Mouse (Mus musculus): ENCODE data around the gene Uhrf1. TPM values are rescaled to one million over a fixed set of nuclear protein-coding genes. Genes with fewer than 3 reads are reported as not detected.

Gene Uhrf1
- total RNA-seq, 2 experiments from 2014 or later, result 21.6 to 23.3 TPM

DNA sequence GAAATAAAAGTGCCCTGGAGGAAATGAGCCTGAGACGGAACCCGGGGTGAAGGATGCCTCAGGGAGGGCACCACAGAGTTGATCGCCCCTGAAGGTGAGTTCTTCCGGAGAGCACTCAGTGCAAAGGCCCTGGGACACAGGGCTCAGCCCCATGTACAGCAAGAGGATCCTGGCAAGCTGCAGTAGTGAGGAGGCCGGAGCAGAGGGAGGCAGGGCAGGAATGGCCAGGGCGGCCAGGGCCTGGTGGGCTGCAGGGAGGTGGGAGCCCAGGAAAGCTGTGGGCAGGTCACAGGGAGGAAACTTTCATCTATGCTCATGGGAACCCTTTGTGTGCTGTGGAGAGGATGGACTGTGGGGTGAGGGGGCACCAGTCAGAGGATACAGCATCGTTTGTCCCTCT is 29.6 kb upstream of the Uhrf1 start:
- intact Hi-C loops (cut with DNase I), result no loop called here
- DNase-seq, result peak in 1 of 2 experiments; percentile 4

DNA sequence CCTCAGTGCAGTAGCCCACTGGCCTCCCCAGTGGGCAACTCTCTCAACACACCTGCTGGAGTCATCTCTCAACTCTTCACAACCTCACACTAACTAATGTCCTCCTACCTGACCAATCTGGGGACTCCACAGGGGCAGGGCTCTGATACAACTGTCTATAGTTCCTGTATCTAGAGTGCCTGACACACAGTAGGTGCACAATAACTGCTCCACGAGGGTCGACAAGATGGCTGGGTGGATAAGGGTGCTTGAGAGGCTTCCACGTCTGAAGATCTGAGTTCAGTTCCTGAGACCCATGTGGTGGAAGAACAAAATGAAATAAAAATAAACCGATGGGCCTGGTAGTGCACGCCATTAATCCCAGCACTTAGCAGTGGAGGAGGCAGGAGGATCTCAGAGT is 29.1 kb upstream of the Uhrf1 start:
- peak in 1 of 2 experiments; percentile 5 for DNase-seq

DNA sequence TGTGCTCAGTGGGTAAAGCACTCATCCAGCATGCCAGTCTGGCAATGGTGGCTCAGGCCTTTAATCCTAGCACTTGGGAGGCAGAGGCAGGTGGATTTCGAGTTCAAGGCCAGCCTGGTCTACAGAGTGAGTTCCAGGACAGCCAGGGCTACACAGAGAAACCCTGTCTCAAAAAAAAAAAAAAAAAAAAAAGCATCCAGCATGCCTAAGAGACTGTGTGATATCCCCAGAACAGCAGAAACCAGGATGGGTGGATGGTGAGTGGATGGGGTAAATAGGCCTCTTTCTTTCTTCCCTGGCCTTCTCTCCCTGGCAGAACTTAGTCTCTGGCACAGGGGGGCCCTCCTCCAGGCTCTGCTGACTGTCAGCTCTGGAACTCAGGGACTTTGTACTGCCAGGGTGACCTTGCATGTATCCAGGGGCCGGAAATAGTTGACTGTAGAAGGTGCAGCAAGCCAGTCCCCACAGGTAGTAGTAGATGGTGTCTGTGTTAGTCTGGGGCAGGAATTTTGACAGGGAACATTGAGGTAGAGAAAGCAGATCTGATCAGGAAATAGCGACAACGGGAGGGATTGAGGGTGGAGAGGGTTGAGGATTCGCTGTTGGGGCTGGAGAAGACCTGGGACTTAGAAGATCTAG is 27.2 kb upstream of the Uhrf1 start:
- intact Hi-C loops (cut with DNase I), result loop anchor here (2.0 kb wide), 1 partner anchor 19 kb away; the partner anchor contains the start of gene Fem1a
- peak; percentile 60 to 67 for DNase-seq

More for the DNA sequence above, 29.1 kb upstream of the Uhrf1 start:
- intact Hi-C loops (cut with DNase I), result no loop called here

DNA sequence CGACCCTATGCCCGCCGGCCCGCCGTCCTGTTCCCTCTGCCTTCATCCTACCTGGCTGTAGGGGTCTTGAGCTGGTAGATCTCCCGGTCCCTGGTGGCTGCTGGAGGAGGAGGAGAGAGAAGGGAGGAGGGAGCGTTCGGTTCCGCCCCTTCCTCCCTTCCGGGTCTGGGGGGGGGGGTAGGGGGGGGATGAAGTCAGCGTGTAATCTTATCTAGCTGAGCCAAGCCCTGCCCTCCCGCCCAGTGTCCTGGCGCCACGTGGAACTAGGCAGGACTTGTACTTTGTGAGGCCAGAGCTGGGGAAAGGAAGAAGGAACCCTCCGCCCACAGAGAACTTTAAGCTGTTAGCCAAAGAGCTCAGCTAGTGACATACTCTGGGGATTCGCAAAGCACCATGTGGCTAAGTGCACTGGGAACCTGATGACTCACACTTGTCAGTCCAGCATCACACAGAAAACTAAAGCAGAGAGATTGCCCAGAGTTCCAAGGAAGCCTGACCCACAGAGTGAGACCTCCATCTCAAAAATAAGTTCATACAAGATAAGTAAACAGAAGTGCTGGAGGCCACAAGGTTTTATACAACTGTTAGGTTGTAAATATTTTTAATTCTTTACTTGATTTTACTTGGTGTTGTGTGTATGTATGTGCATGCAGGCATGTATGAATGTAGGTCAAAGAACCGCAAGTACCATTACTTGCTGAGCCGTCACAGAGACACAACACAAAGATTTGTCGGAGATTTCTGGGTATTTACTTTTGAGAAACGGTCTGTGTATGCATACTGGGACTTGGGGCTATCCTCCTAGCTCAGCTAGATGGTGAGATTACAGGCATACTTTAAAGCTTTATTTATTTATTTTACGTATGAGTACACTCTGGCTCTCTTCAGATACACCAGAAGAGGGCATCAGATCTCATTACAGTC is 26.2 kb upstream of the Uhrf1 start, which contains the start of gene Ticam1:
Ticam1 (minus strand) TSS at position 144 of the 924 bp plus-strand sequence.
- intact Hi-C loops (cut with DNase I), result loop anchor here (1.0 to 2.0 kb wide), 2 partner anchors 13 to 20 kb away; partner anchors contain the start of gene Fem1a
- DNase-seq, result peak; percentile 94 to 95

DNA sequence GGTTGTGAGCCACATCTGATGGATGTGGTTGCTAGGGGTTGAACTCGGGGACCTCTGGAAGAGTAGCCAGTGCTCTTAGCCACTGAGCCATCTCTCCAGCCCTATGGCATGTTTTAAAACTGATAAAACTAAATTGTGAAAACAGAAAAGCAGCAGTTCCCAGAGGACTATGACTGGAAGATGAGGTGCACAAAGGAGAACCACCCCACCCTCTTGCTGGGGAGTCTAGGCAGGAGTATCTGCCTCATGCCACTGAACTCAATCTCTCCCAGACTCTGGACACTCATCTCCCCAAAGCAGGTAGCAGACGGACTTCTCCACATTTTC is 25.6 kb upstream of the Uhrf1 start:
- intact Hi-C loops (cut with DNase I), result loop anchor here (1.0 to 2.0 kb wide), 2 partner anchors 13 to 21 kb away; partner anchors contain the start of gene Fem1a
- DNase-seq, result no peak

DNA sequence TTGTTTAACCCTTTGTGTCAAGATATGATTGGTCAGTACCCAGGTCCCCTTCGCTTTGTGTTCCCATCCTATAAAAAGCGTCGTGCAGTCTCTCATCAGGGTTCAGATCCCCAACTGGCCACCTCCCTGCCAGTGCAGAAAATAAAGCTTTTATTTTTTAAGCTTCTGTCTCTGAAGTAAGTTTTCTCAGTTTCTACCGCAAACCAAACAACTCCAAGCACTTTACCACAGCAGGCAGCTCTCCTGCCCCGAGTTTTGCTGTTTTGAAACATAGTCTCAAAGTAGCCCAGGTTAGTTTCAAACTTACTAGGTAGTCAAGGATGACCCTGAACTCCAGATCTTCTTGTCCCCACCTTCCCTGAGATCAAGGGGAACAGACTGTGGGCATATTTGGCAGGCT is 24.8 kb upstream of the Uhrf1 start:
- no peak for DNase-seq
- intact Hi-C loops (cut with DNase I), result no loop called here

DNA sequence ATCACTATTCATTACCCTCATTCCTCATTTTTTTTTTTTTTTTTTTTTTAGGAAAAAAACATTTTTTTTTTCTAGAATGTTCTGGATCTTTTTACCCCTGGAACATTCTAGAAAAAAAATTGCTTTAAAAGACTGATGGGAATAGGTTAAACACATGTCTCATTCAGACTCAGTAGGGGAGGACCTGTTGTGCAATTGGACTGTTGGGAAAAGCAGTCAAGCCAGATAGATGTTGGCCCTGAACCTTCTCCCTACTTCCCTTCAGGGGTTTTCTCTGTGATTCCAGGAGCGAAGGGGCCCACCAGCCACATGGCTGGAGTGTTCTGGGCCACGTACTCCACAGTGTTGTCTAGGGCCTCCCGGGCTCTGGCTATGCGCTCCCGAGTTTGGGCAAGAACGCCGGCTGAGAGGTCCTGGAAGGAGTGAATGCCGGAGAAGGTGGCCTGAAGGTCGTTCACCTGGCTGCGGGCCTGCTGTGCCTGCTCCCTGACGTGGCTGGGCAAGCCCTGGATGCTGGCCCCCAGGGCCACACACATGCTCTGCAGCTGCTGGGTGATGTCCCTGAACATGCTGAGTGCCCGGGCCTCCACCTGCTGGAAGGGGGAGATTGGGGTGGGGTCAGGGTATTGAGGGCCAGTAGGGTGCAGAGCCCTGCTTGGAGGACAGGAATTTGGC is 23.5 kb upstream of the Uhrf1 start:
- DNase-seq, result peak; percentile 72 to 80
- intact Hi-C loops (cut with DNase I), result no loop called here

DNA sequence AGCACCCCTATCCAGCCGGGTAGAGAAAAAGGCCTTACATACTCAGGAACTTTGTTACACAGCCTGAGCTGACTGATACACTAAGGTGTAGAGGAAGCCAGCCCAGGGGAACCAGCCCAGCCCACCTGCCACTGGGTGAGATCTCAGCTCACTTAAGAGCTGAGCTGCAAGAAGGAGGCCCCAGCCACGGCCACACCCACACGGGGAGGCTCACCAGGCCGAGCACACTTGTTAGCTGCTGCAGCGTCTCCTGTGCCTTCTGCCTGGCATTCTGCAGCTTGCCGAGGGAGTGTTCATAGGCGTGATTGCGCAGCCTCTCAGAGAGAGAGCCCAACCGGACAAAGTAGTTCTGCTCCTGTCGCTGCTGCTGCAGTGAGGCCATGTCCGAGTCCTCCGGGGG is 21.9 kb upstream of the Uhrf1 start:
- no peak for DNase-seq
- intact Hi-C loops (cut with DNase I), result no loop called here

DNA sequence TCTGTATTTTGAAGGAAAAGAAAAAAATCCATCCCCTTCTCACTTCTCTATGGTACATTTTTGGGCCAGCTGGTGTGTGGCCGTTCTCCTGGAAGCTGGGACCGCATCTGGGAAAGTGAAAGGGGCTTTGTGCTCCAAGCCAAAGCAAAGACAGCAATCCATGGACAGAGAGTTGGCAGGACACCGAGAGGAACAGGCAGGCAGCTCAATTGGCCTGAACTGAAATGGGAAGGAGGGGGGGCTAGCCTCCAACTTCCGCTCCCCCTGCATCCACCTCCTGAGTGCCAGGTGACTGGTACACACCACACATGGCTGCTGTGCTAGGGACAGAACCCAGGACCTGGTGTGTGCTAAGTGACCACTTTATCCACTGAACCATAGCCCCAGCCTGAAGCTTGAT is 20.3 kb upstream of the Uhrf1 start:
- intact Hi-C loops (cut with DNase I), result no loop called here
- DNase-seq, result no peak

DNA sequence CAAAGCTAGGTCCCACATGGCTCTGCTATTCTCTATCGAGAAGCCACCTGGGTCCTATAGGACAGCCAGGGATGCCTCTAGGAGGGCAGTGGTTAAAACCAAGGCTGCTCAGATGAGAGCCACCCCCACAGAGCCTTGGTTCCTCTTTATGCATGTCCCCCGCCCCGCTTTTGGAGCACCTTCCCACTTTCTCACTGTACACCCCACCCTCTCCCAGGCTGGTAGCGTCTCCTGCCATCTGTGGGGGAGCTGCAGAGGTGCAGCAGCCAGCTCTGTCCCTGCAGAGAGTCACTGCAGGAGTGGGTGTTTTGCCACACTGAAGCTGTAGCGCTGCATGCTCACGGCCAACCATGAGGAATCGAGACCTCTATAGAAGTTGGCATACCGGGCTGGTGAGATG is 19.8 kb upstream of the Uhrf1 start:
- intact Hi-C loops (cut with DNase I), result no loop called here
- no peak for DNase-seq

DNA sequence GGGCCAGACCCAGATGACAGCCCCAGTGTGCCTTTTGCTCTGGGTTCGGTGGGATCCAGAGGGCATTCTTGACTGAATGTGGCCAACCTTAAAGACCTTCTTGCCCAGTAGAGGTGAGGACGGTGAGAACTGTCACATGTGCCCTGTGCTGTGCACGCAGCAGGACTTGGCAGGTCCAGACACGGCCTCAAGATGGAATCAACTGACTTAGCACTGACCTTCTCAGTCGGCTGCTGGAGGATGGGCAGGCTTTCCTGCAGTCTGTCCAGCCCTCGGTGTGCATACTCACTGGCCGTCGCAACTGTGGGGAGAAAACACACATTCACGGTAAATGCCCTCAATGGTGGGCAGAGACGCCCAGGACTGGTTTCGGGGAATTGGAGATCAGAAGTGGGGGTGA is 17.1 kb upstream of the Uhrf1 start:
- no peak for DNase-seq
- intact Hi-C loops (cut with DNase I), result no loop called here

DNA sequence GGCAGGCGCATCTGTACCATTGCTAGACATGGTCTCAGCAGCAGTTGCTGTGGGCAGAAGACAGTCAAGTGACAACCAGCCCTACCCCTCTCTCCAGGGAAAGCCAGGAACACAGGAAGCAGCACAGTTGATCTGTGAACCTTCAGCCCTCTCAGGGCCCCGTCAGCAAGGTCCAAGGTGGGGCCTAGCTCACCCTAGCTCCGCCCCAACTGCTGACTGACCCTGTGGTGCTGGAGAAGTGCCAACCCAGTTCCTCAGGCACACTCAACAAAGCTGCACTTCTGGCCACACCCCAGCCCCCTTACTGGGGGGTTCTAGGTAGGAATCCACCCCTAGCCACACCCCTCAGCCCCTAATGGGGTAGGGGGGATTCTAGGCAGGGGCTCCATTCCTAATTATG is 15.3 kb upstream of the Uhrf1 start:
- intact Hi-C loops (cut with DNase I), result no loop called here
- DNase-seq, result peak; percentile 58 to 60

DNA sequence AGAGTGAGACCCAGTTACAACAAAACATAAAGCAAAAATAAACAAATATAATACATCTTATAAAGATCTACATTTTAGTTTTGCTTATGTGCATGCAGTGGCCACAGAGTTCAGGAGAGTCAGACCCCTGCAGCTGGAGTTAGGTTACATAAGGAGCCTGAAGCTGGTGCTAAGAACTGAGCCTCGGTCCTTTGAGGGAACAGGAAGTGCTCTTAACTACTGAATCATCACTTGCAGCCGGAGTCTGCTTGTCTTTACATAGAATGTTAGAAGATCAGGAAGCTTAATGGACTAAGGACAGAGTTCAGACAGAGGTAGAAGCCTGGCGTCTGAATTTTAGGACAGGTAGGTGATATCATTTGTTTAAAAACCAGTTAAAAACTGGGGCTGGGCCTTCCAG is 14.3 kb upstream of the Uhrf1 start:
- intact Hi-C loops (cut with DNase I), result no loop called here
- no peak for DNase-seq

DNA sequence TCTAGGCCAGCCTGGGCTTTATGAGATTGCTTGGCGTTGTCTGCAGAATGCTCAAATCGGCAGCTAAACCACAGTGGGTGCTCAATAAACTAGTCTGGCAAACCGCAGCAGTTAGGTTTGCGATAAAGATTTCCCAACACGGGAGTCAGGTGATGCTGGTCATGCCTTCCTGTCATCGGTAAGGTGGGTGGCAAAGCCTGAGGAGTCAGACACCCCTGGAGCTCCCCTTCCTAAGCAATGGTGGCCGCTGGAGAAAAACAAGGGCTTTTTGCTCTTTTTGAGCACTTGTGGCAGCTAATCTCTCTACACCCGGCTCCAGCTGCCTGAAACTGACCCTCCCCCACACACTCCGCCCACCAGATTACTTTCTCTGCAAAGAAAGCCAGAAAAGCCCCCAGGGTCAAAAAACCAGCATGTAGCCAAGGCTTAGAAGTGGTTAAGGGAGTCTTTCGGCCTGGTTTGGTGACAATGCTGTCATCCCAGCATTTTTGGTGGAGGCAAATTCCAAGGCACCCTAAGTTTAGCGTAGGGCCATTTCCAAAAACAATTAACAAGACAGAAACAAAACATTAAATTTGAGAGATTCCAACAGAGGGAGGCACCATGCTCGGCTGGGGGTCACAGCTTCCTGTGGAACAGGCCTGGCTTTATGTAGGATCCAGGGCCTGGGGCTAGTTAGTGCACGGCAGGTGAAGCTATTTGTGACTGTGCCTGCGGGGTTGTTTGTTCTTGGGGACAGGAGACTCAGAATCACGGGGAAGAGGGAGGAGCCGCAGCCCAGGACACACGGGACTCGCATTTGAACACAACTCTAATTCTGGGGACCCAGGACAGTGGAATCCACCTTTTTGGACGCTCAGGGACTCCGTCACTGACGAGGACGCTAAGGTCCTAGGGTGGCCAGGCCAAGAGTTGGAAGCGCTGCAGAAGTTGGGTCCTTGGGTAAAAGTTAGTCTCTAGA is 13.5 kb upstream of the Uhrf1 start:
- DNase-seq, result peak; percentile 82 to 83
- intact Hi-C loops (cut with DNase I), result loop anchor here (1.0 kb wide), 1 partner anchor 12 kb away; no protein-coding TSS in a partner anchor

DNA sequence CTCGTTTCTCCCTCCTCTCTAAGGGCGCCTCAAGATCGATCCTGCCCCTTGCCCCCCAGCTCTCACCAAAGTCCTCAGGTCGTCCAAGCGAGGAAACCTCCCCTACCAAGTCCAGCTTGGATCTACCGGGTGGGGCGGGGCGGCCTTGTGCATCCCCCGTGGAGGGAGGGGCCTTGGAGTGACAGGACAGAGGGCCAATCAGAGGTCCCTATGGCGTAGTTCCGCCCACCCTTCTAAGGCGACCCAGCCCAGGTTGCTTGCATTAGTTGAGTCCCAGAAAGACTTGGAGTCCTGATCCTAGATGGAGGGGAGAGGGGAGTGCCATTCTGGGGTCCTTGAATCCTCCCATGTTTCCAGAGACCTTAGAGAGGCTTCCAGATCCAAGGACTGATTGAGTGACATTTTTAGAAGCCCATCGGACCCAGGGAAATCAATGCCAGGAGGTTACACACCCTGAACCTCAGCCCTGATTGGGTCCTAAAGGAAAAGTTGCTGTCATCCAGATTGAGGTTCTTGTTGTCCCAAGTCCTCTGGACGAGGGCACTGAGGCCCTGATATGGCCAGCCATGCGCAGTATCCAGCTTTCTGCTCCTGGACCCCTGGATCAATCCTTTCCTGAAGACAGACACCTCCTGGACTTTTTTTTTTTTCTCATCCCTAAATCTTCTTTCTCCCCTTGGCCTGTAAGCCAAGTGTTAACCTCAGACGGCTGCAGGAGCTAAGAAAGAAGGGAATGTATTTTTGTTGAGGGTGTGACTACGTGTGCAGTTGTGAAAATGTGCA is 12.5 kb upstream of the Uhrf1 start:
- intact Hi-C loops (cut with DNase I), result loop anchor here (1.0 kb wide), 1 partner anchor 13 kb away; no protein-coding TSS in a partner anchor

DNA sequence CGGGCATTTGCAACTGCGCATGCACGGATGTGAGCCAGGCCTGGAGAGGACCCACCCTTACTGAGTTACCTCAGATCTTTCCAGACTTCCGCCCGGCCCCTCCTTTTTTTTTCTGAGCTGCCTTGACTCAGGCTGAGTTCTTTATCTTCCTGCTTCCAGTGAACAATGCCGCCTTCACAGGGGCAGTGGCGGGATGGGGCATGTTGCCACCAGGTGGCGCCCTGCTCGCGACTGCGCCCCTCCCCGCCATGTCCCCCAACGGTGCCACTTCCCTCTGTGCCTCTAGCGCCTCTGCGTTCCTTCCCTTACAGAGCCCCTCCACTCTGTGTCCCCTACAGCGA is 12.0 kb upstream of the Uhrf1 start:
- DNase-seq, result peak; percentile 94
- intact Hi-C loops (cut with DNase I), result no loop called here

More for the DNA sequence above, 12.5 kb upstream of the Uhrf1 start:
- peak; percentile 99 for DNase-seq

DNA sequence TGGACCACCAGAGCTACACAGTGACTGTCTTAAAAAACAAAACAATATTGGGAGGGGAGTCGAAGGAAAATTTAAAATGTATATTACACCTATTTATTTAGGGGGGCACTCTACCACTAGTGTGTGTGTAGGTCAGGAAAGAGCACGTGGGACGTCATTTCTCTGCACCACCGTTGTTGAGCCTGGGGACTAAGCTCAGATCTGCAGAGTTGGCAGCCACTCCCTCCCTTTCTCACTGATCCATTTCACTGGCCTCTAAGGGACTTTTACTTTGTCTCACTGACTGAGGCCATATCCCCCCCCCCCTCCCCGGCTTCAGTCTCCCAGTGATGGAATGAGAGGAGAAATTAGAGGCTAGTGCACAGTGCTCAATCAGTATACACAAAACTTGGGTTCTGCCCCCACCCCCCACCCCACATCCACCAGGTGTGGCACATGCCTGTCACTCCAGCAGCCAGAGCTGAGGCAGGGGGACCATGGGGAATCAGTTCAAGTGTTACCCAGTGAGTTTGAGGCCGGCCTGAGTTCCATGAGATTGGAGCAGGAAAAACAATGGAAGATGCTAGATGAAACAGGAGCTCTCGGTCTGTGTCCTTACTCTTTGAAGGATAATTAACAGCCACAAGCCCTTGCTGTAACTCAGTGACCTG is 11.2 kb upstream of the Uhrf1 start:
- intact Hi-C loops (cut with DNase I), result loop anchor here (2.0 kb wide), 1 partner anchor 59 kb away; no protein-coding TSS in a partner anchor
- DNase-seq, result peak in 1 of 2 experiments; percentile 7

DNA sequence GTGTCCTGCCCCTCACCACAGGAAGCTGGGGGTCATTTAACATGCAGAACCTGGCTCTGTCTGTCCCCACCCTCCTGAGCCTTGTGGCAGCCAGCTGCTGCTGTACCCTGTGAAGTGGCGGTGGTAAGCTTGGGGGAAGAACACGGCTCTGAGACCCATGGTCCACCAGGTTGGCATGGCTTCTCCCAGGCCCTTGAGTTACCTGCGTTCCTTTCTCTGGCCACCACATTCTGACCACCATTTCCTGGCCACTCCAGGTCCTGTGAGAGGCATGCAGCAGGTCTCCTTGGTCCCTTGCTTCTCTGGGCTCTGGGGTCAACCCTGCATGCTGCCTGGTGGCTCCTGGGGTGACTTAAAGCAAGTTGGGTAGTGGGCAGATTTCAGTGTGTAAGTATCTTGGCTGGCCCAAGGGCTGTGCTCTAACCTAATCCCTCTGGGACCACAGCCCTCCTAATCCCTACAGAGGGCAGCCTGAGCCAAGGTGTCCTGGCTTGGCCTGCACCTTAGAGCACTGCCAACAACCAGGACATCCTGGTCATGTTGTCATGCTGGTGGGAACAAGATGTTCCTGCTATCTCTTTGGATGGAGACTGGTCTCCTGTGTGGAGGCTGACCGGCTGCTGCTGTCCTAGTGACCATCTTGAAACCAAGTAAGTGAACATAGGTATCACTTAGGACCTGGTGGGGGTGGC is 10.4 kb upstream of the Uhrf1 start, which contains the start of gene Plin3:
Plin3 (minus strand) TSS at position 343 of the 692 bp plus-strand sequence.
- intact Hi-C loops (cut with DNase I), result loop anchor here (2.0 kb wide), 1 partner anchor 58 kb away; no protein-coding TSS in a partner anchor
- DNase-seq, result peak; percentile 24 to 60
